Mouse (Mus musculus): ENCODE measurements around the gene Foxl2.

- TF ChIP-seq TAL1 (IDR thresholded peaks at IDR 0.05; ENCODE audit: low read length), result no peak
- TF ChIP-seq GATA1 (IDR thresholded peaks at IDR 0.05; ENCODE audit: low read length), result no peak
Observed at GRCm38 (mm10) chr9:98965084-98965483, 10.0 kb downstream of the Foxl2 start.

Data from erythroblast, embryonic 14.5 days (primary cell).